Mouse (Mus musculus): Measurements from ENCODE around the gene Phactr1. TPM values are rescaled to one million over a fixed set of nuclear protein-coding genes. Genes with fewer than 3 reads are reported as not detected.

Phactr1 gene
- total and polyA plus RNA-seq, 3 experiments = not detected

- no peak overlapping the region for H3K27ac ChIP-seq (ENCODE audit: control insufficient read depth, low read depth, low read length)
- no peaks in the 10 kb centered on the region for H3K36me3 ChIP-seq (ENCODE audit: control insufficient read depth in 1 of 2, insufficient read depth in 2 of 2, low read length in 2 of 2)
- no peak for DNase-seq (ENCODE audit: low read depth, low spot score)
- H3K4me1 ChIP-seq (ENCODE audit: control insufficient read depth in 1 of 2, insufficient read depth in 2 of 2, low read length in 2 of 2) = no peaks in the 10 kb centered on the region
- no peaks in the 10 kb centered on the region for H3K9me3 ChIP-seq (replicated peaks; ENCODE audit: insufficient read depth, low read length)
- no peaks in the 10 kb centered on the region for H3K27me3 ChIP-seq (ENCODE audit: control insufficient read depth in 1 of 2, insufficient read depth in 2 of 2, low read length in 2 of 2)
- H3K79me2 ChIP-seq (ENCODE audit: control insufficient read depth, insufficient read depth, low read length, poor library complexity) = no peaks in the 10 kb centered on the region
- H3K4me3 ChIP-seq (ENCODE audit: control insufficient read depth in 1 of 2, insufficient read depth in 1 of 2, low read depth in 2 of 2, low read length in 2 of 2) = no peak overlapping the region
- no peak overlapping the region for H3K9ac ChIP-seq (ENCODE audit: control insufficient read depth, low read depth, low read length, poor library complexity, severe bottlenecking)
- TF ChIP-seq USF1 (IDR thresholded peaks at IDR 0.05; ENCODE audit: low read depth, low read length) (no peak), MEF2A (IDR thresholded peaks at IDR 0.05; ENCODE audit: extremely low read depth, insufficient replicate concordance, low read depth, low read length, poor library complexity, severe bottlenecking) (no peak), RCOR1 (IDR thresholded peaks at IDR 0.05; ENCODE audit: low read depth, low read length) (no peak), JUND (IDR thresholded peaks at IDR 0.05; ENCODE audit: low read depth, low read length) (no peak), TCF12 (IDR thresholded peaks at IDR 0.05; ENCODE audit: low read depth, low read length) (no peak), CHD1 (IDR thresholded peaks at IDR 0.05; ENCODE audit: low read depth, low read length) (no peak), CTCF (IDR thresholded peaks at IDR 0.05 in 2 of 3, conservative IDR thresholded peaks at IDR 0.05 in 1 of 3; ENCODE audit: control insufficient read depth in 1 of 3, insufficient read depth in 1 of 3, low read depth in 2 of 3, low read length in 3 of 3, poor library complexity in 1 of 3, severe bottlenecking in 1 of 3) (no peak), POLR2AphosphoS2 (IDR thresholded peaks at IDR 0.05; ENCODE audit: low read length) (no peak)
These were observed 241.5 kb downstream of the Phactr1 start for GRCm38 (mm10) chr13:42921769-42922450.

- Histone ChIP-seq H3K4me1 (ENCODE audit: control insufficient read depth in 1 of 2, insufficient read depth in 2 of 2, low read length in 2 of 2) (no peaks in the 10 kb centered on the region), H3K27me3 (ENCODE audit: control insufficient read depth in 1 of 2, insufficient read depth in 2 of 2, low read length in 2 of 2) (no peaks in the 10 kb centered on the region), H3K4me3 (ENCODE audit: control insufficient read depth in 1 of 2, insufficient read depth in 1 of 2, low read depth in 2 of 2, low read length in 2 of 2) (no peak overlapping the region), H3K36me3 (ENCODE audit: control insufficient read depth in 1 of 2, insufficient read depth in 2 of 2, low read length in 2 of 2) (no peaks in the 10 kb centered on the region), H3K9ac (ENCODE audit: control insufficient read depth, low read depth, low read length, poor library complexity, severe bottlenecking) (no peak overlapping the region), H3K9me3 (replicated peaks; ENCODE audit: insufficient read depth, low read length) (no peaks in the 10 kb centered on the region), H3K27ac (ENCODE audit: control insufficient read depth, low read depth, low read length) (no peak overlapping the region), H3K79me2 (ENCODE audit: control insufficient read depth, insufficient read depth, low read length, poor library complexity) (no peaks in the 10 kb centered on the region)
- TF ChIP-seq MXI1 (IDR thresholded peaks at IDR 0.05; ENCODE audit: low read depth, low read length) (no peak), ZC3H11A (IDR thresholded peaks at IDR 0.05; ENCODE audit: low read depth, low read length) (no peak), ETS1 (IDR thresholded peaks at IDR 0.05; ENCODE audit: low read depth, low read length) (no peak), TCF12 (IDR thresholded peaks at IDR 0.05; ENCODE audit: low read depth, low read length) (no peak), TBP (IDR thresholded peaks at IDR 0.05; ENCODE audit: low read depth, low read length) (no peak), ZNF384 (IDR thresholded peaks at IDR 0.05; ENCODE audit: low read depth, low read length) (no peak), EP300 (IDR thresholded peaks at IDR 0.05; ENCODE audit: low read depth in 1 of 2, low read length in 2 of 2) (no peak), NRF1 (IDR thresholded peaks at IDR 0.05; ENCODE audit: insufficient read depth, low read depth, low read length, poor library complexity, severe bottlenecking) (no peak), CHD2 (IDR thresholded peaks at IDR 0.05; ENCODE audit: low read length) (no peak), MAZ (IDR thresholded peaks at IDR 0.05; ENCODE audit: low read depth, low read length) (no peak), MYB (IDR thresholded peaks at IDR 0.05; ENCODE audit: low read depth, low read length) (no peak), SIN3A (IDR thresholded peaks at IDR 0.05; ENCODE audit: low read length) (no peak)
- DNase-seq (ENCODE audit: low read depth, low spot score) = no peak
These were observed 247.4 kb downstream of the Phactr1 start for GRCm38 (mm10) chr13:42927778-42928177.
